In the genomic region with DNA sequence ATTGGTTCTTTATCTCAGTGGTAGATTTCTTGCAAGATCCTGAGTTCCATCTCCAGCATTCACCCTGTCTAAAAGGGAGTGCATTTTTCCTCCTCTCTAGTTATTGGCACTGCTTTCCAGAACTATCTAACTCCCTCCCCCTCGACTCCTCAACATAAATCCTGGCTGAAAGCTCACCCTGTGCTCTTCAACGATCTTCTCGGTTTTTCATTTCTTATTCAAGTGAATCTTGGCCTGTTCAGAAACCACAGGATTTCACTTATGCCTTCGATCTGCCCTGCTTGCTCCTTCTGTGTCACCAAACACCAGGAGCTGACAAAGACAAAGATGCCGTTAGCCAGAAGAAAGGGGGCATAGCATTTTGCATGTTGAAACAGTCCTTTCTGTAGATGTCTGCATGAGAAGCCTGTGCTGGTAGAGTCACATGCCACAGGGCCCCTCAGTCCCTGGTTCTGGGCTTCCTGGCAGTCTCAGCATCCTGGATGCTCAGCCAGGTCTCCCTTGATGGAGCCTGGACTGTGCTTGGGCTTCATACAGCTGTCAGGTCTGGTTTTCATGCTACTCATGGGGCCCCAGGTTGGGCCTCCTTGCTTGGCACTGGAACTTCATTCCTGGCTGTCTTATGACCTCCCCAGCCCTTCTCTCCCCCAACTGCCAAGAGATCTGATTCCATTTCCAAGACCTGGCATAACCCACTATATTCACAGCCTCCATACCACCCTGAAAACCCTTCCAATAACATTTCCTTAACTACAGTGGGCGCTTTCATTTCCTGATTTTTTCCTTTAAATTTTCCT, we compare ENCODE assay signal across 9 mouse cellular contexts. TPM values are rescaled to one million over a fixed set of nuclear protein-coding genes. Genes with fewer than 3 reads are reported as not detected.
A peak's percentile ranks its signal among the peaks of the same experiment; 100 is the strongest.
DNase-seq lines count a peak whose midpoint lies in the region; ATAC-seq and TF ChIP-seq lines count a peak whose summit lies in the region.
"Had no signal": no experiment of that assay in that cellular context is flagged by ENCODE, and none has a peak within 500 bp of the region (broad histone marks: within the 10 kb centered on the region; RNA-seq: fewer than 3 reads in every experiment).

No protein-coding gene starts in this region.

- H3K4me2 ChIP-seq in kidney, embryonic 15.5 days: peak overlapping the region; percentile 59; the same call in 1 of the 2 replicates
- peak overlapping the region; percentile 60 for H3K4me2 ChIP-seq in embryonic facial prominence, embryonic 13.5 days
- peak overlapping the region; percentile 39; the same call in 1 of the 2 replicates for H3K4me2 ChIP-seq in hindbrain, embryonic 13.5 days
- peak overlapping the region; percentile 63 for H3K4me2 ChIP-seq in myocyte (ENCODE audit: low read depth)

- H3ac ChIP-seq in myocyte (ENCODE audit: control insufficient read depth, insufficient read length): no peak overlapping the region

- TF ChIP-seq POLR2A in myocyte (IDR thresholded peaks at IDR 0.05; ENCODE audit: insufficient read length, low read depth): no peak

- no peak for ATAC-seq in kidney, embryonic 15.5 days (replicated peaks; ENCODE audit: low FRiP score)
- no peak for ATAC-seq in embryonic facial prominence, embryonic 13.5 days (ENCODE audit: insufficient number of reproducible peaks, insufficient read depth, low FRiP score, low TSS enrichment, low read depth)
- no peak for ATAC-seq in hindbrain, embryonic 13.5 days (ENCODE audit: low FRiP score)

- no peaks in the 10 kb centered on the region for H3K79me2 ChIP-seq in myocyte (ENCODE audit: control insufficient read depth, insufficient read depth)

- H3K9ac ChIP-seq in kidney, embryonic 15.5 days: no peak overlapping the region
- 0 out of 2 replicates have a peak overlapping the region, but pooled peaks have one; percentile 22 for H3K9ac ChIP-seq in embryonic facial prominence, embryonic 13.5 days
- no peak overlapping the region for H3K9ac ChIP-seq in hindbrain, embryonic 13.5 days

- DNase-seq in kidney, postnatal 14 days: no peak
- DNase-seq in thymus, postnatal 14 days: no peak
- no peak for DNase-seq in lung, postnatal 14 days

- H3K27ac ChIP-seq in kidney, embryonic 15.5 days: peak overlapping the region; percentile 72
- peak overlapping the region; percentile 97 for H3K27ac ChIP-seq in embryonic facial prominence, embryonic 13.5 days
- no peak overlapping the region for H3K27ac ChIP-seq in hindbrain, embryonic 13.5 days

- WGBS in kidney, embryonic 15.5 days: 52% methylated on average over 6 of the region's 6 CpGs
- WGBS in embryonic facial prominence, embryonic 13.5 days: 55% methylated on average over 6 of the region's 6 CpGs
- 74% methylated on average over 6 of the region's 6 CpGs for WGBS in hindbrain, embryonic 13.5 days

- no peaks in the 10 kb centered on the region for H3K9me3 ChIP-seq in kidney, embryonic 15.5 days (replicated peaks)
- H3K9me3 ChIP-seq in embryonic facial prominence, embryonic 13.5 days: no peaks in the 10 kb centered on the region
- H3K9me3 ChIP-seq in hindbrain, embryonic 13.5 days: no peaks in the 10 kb centered on the region; the same call in 1 of the 2 replicates

- no peaks in the 10 kb centered on the region for H3K36me3 ChIP-seq in kidney, embryonic 15.5 days
- H3K36me3 ChIP-seq in embryonic facial prominence, embryonic 13.5 days: no peaks in the 10 kb centered on the region
- H3K36me3 ChIP-seq in hindbrain, embryonic 13.5 days: no peaks in the 10 kb centered on the region
- H3K36me3 ChIP-seq in myocyte (ENCODE audit: control insufficient read depth, insufficient read depth): no peaks in the 10 kb centered on the region

- H3K4me1 ChIP-seq in kidney, embryonic 15.5 days: peaks cover 16% of the 10 kb centered on the region
- H3K4me1 ChIP-seq in embryonic facial prominence, embryonic 13.5 days: peaks cover 26% of the 10 kb centered on the region
- H3K4me1 ChIP-seq in hindbrain, embryonic 13.5 days (replicated peaks): 0 out of 2 replicates have a peak, but pooled peaks cover 3% of the 10 kb centered on the region

- no peaks in the 10 kb centered on the region for H3K27me3 ChIP-seq in kidney, embryonic 15.5 days
- no peaks in the 10 kb centered on the region; the same call in 1 of the 2 replicates for H3K27me3 ChIP-seq in embryonic facial prominence, embryonic 13.5 days
- no peaks in the 10 kb centered on the region for H3K27me3 ChIP-seq in hindbrain, embryonic 13.5 days
- peaks cover 11% of the 10 kb centered on the region for H3K27me3 ChIP-seq in myocyte (ENCODE audit: control insufficient read depth, insufficient read depth, insufficient read length)

- peak overlapping the region; percentile 32; the same call in 1 of the 2 replicates for H3K4me3 ChIP-seq in kidney, embryonic 15.5 days (replicated peaks)
- H3K4me3 ChIP-seq in embryonic facial prominence, embryonic 13.5 days: peak overlapping the region; percentile 29
- H3K4me3 ChIP-seq in hindbrain, embryonic 13.5 days: peak overlapping the region; percentile 27; the same call in 1 of the 2 replicates
- H3K4me3 ChIP-seq in myocyte: no peak overlapping the region

TF ChIP-seq in myocyte, 11 proteins besides CTCF, POLR2A, EP300 and RAD21:
- TF ChIP-seq TCF12 (IDR thresholded peaks at IDR 0.05; ENCODE audit: insufficient read depth, poor library complexity, severe bottlenecking): no peak
- no peak for TF ChIP-seq MYOG (IDR thresholded peaks at IDR 0.05; ENCODE audit: control insufficient read depth in 1 of 3, insufficient read depth in 1 of 3, insufficient read length in 2 of 3, low read depth in 2 of 3)
- no peak for TF ChIP-seq MYOD1 (IDR thresholded peaks at IDR 0.05; ENCODE audit: control insufficient read depth in 1 of 3, insufficient read length in 2 of 3, low read depth in 2 of 3)
- TF ChIP-seq E2F4 (IDR thresholded peaks at IDR 0.05; ENCODE audit: insufficient read depth): no peak
- no peak for TF ChIP-seq SRF (IDR thresholded peaks at IDR 0.05; ENCODE audit: control insufficient read depth, insufficient read length, low read depth)
- TF ChIP-seq TCF3 (IDR thresholded peaks at IDR 0.05; ENCODE audit: insufficient read length, low read depth): no peak
- TF ChIP-seq MAX (IDR thresholded peaks at IDR 0.05; ENCODE audit: low read depth): no peak
- no peak for TF ChIP-seq REST (IDR thresholded peaks at IDR 0.05; ENCODE audit: insufficient read depth, insufficient read length)
- no peak for TF ChIP-seq CEBPB (IDR thresholded peaks at IDR 0.05; ENCODE audit: insufficient read depth, poor library complexity, severe bottlenecking)
- no peak for TF ChIP-seq USF1 (IDR thresholded peaks at IDR 0.05; ENCODE audit: low read depth)
- no peak for TF ChIP-seq POLR2AphosphoS2 (IDR thresholded peaks at IDR 0.05; ENCODE audit: insufficient read length, low read depth)
TF ChIP-seq in myocyte: peak in this region for 0.

RNA-seq across cellular contexts. Expression of a gene that starts 30.8 kb away (rescaled TPM):
- not detected in 2 replicates for polyA plus RNA-seq in kidney, embryonic 15.5 days (2015; fragmentation: Nextera tagmentation; extraction: Ambion mirVana)
- polyA plus RNA-seq in embryonic facial prominence, embryonic 13.5 days (2015; fragmentation: Nextera tagmentation; extraction: Ambion mirVana): 0.41 and 1.2 TPM in 2 replicates
- 0.32 TPM in 1 of 2 replicates, not detected in the other for polyA plus RNA-seq in hindbrain, embryonic 13.5 days (2015; fragmentation: Nextera tagmentation; extraction: Ambion mirVana)
- not detected for polyA plus RNA-seq in myocyte (2012; fragmentation: generic; extraction: Trizol)
- polyA plus RNA-seq: liver, adult 2 months; small intestine, adult 2 months had no signal

RNA-seq across cellular contexts. Expression of a gene that starts 40.9 kb away (rescaled TPM):
- 70.3 and 77.3 TPM in 2 replicates for polyA plus RNA-seq in kidney, embryonic 15.5 days (2015; fragmentation: Nextera tagmentation; extraction: Ambion mirVana)
- polyA plus RNA-seq in embryonic facial prominence, embryonic 13.5 days (2015; fragmentation: Nextera tagmentation; extraction: Ambion mirVana): 72.7 and 76.8 TPM in 2 replicates
- polyA plus RNA-seq in hindbrain, embryonic 13.5 days (2015; fragmentation: Nextera tagmentation; extraction: Ambion mirVana): 56.7 and 58.6 TPM in 2 replicates
- polyA plus RNA-seq in myocyte (2012; fragmentation: generic; extraction: Trizol): 18.2 TPM
